Mouse (Mus musculus): ENCODE results near the gene Arhgap44. TPM values are rescaled to one million over a fixed set of nuclear protein-coding genes. Genes with fewer than 3 reads are reported as not detected.

The Arhgap44 gene
- polyA plus RNA-seq, 1 experiment from 2014 or later: 2.1 TPM

GRCm38 (mm10) chr11:64962629-64963028, 200.1 kb downstream of the Arhgap44 start:
- peaks cover 11% of the 10 kb centered on the region for H3K4me1 ChIP-seq (replicated peaks; ENCODE audit: control insufficient read depth, insufficient read depth, low read length)
- no peak overlapping the region for H3K4me3 ChIP-seq (ENCODE audit: low read depth, low read length)
- no peaks in the 10 kb centered on the region for H3K36me3 ChIP-seq (ENCODE audit: control insufficient read depth, insufficient read depth, low read length)
- no peaks in the 10 kb centered on the region; the same call in 1 of the 2 replicates for H3K27me3 ChIP-seq (replicated peaks; ENCODE audit: control insufficient read depth, insufficient read depth, low read length)
- no peaks in the 10 kb centered on the region for H3K9me3 ChIP-seq (ENCODE audit: control insufficient read depth, low read length)
- no peak overlapping the region for H3K9ac ChIP-seq (ENCODE audit: low read depth, low read length)
- no peak overlapping the region for H3K4me2 ChIP-seq
- WGBS: 54% methylated on average over 2 of the region's 2 CpGs
- no peak for DNase-seq (ENCODE audit: low spot score)
- ATAC-seq (replicated peaks; ENCODE audit: low FRiP score): peak; percentile 92
- H3K27ac ChIP-seq (ENCODE audit: low read depth, low read length): no peak overlapping the region

- Histone ChIP-seq H3K4me3 (ENCODE audit: low read depth, low read length) (no peak overlapping the region), H3K9ac (ENCODE audit: low read depth, low read length) (no peak overlapping the region), H3K27me3 (replicated peaks; ENCODE audit: control insufficient read depth, insufficient read depth, low read length) (no peaks in the 10 kb centered on the region; the same call in 1 of the 2 replicates), H3K27ac (ENCODE audit: low read depth, low read length) (no peak overlapping the region), H3K36me3 (ENCODE audit: control insufficient read depth, insufficient read depth, low read length) (no peaks in the 10 kb centered on the region), H3K9me3 (ENCODE audit: control insufficient read depth, low read length) (no peaks in the 10 kb centered on the region), H3K4me2 (peak overlapping the region; percentile 24), H3K4me1 (replicated peaks; ENCODE audit: control insufficient read depth, insufficient read depth, low read length) (peaks cover 3% of the 10 kb centered on the region; the same call in 1 of the 2 replicates)
- DNase-seq (ENCODE audit: low spot score) (no peak), ATAC-seq (replicated peaks; ENCODE audit: low FRiP score) (no peak)
- 31% methylated on average over 16 of the region's 16 CpGs for WGBS
These were observed 205.6 kb downstream of the Arhgap44 start for GRCm38 (mm10) chr11:64956962-64957729.

Small RNA genes within 50 kb of the gene (microRNA-seq; reads per million reads assigned to microRNA genes)
- not detected for gene Gm25991 (ENCODE audit: borderline number of aligned reads)

Other genes with a start within 250 kb of the Arhgap44 start
- gene Elac2, start 183.9 kb downstream of the Arhgap44 start, polyA plus RNA-seq (2014; fragmentation: Nextera tagmentation; extraction: Ambion mirVana): 47.3 and 54.6 TPM in 2 replicates
- not detected in 2 replicates for gene 1700086D15Rik, start 3.1 kb downstream of the Arhgap44 start, polyA plus RNA-seq (2014; fragmentation: Nextera tagmentation; extraction: Ambion mirVana)
- 0.77 and 1.4 TPM in 2 replicates for gene Myocd, start 107.0 kb upstream of the Arhgap44 start, polyA plus RNA-seq (2014; fragmentation: Nextera tagmentation; extraction: Ambion mirVana)